Mouse (Mus musculus) mammary gland, adult 2 months (tissue): ENCODE data around the gene Unc13d. TPM values are rescaled to one million over a fixed set of nuclear protein-coding genes. Genes with fewer than 3 reads are reported as not detected.

Source experiments
- polyA plus RNA-seq: library from polyadenylated mRNA; depleted of rRNA; stranded (reverse); fragments of >200 nt; gene quantifications from 2 replicates; pipeline ENCODE4 v1.2.3, GENCODE M21; 2012; ENCODE audit warnings: low replicate concordance; rRNA removed

Gene Unc13d
- 14.4 and 37.9 TPM in 2 replicates for polyA plus RNA-seq

GRCm38 (mm10) chr11:116077446-116078204 is at the start of gene Unc13d:
Gene Unc13d, minus strand, starts transcription at chr11:116077961.

GRCm38 (mm10) chr11:116086258-116087193 is 8.8 kb upstream of the Unc13d start, which contains the start of gene Wbp2:
Gene Wbp2, minus strand, starts transcription at chr11:116086995.

GRCm38 (mm10) chr11:116030088-116030897 is 47.5 kb downstream of the Unc13d start, which contains the start of gene Unk:
Gene Unk, plus strand, starts transcription at chr11:116030322.

GRCm38 (mm10) chr11:116027756-116028155 is 50.0 kb downstream of the Unc13d start, which contains the start of gene H3f3b:
Gene H3f3b, minus strand, starts transcription at chr11:116027962.

GRCm38 (mm10) chr11:116012262-116012947 is 65.4 kb downstream of the Unc13d start, which contains the start of gene Galk1:
Gene Galk1, minus strand, starts transcription at chr11:116012719.

Other genes with a start within 250 kb of the Unc13d start
- gene Myo15b, start 219.6 kb downstream of the Unc13d start, polyA plus RNA-seq = 0.14 and 0.32 TPM in 2 replicates
- gene Smim5, start 178.0 kb downstream of the Unc13d start, polyA plus RNA-seq = 3.0 and 3.3 TPM in 2 replicates
- gene Smim6, start 165.9 kb downstream of the Unc13d start, polyA plus RNA-seq = not detected in 2 replicates
- 24.7 and 26.8 TPM in 2 replicates for gene Sap30bp, start 144.7 kb downstream of the Unc13d start, polyA plus RNA-seq
- gene Recql5, start 144.5 kb downstream of the Unc13d start, polyA plus RNA-seq = 23.9 TPM in 2 replicates
- 16.0 and 21.4 TPM in 2 replicates for gene Itgb4, start 103.3 kb downstream of the Unc13d start, polyA plus RNA-seq
- 28.6 and 54.6 TPM in 2 replicates for gene Galk1, start 65.2 kb downstream of the Unc13d start, polyA plus RNA-seq
- 102 and 188 TPM in 2 replicates for gene H3f3b, start 50.0 kb downstream of the Unc13d start, polyA plus RNA-seq
- 37.4 and 48.0 TPM in 2 replicates for gene Unk, start 47.6 kb downstream of the Unc13d start, polyA plus RNA-seq
- 291 and 325 TPM in 2 replicates for gene Wbp2, start 9.0 kb upstream of the Unc13d start, polyA plus RNA-seq
- gene Trim47, start 49.2 kb upstream of the Unc13d start, polyA plus RNA-seq = 42.5 and 95.6 TPM in 2 replicates
- gene Trim65, start 53.2 kb upstream of the Unc13d start, polyA plus RNA-seq = 20.6 and 27.9 TPM in 2 replicates
- gene Mrpl38, start 60.9 kb upstream of the Unc13d start, polyA plus RNA-seq = 44.1 and 64.5 TPM in 2 replicates
- gene Fbf1, start 90.2 kb upstream of the Unc13d start, polyA plus RNA-seq = 22.1 and 23.9 TPM in 2 replicates
- 22.2 and 23.8 TPM in 2 replicates for gene Ten1, start 120.9 kb upstream of the Unc13d start, polyA plus RNA-seq
- 109 and 191 TPM in 2 replicates for gene Acox1, start 121.1 kb upstream of the Unc13d start, polyA plus RNA-seq
- 2.1 and 2.3 TPM in 2 replicates for gene Evpl, start 160.1 kb upstream of the Unc13d start, polyA plus RNA-seq
- gene Srp68, start 196.3 kb upstream of the Unc13d start, polyA plus RNA-seq = 30.3 and 47.4 TPM in 2 replicates
- gene Galr2, start 203.0 kb upstream of the Unc13d start, polyA plus RNA-seq = 0.06 and 0.19 TPM in 2 replicates
- gene Exoc7, start 229.3 kb upstream of the Unc13d start, polyA plus RNA-seq = 27.4 and 47.5 TPM in 2 replicates